Mouse (Mus musculus) C2C12 (cell line): ENCODE data around the gene Ccdc153.

Experiments used
- CTCF ChIP-seq: IDR thresholded peaks from one replicate; pipeline ENCODE4 v1.5.1; 2011; ENCODE audit not compliant: control insufficient read depth, insufficient read depth, insufficient read length
- FOSL1 ChIP-seq: IDR thresholded peaks from one replicate; pipeline ENCODE4 v1.8.0; 2011; ENCODE audit warnings: mild to moderate bottlenecking, low read length; ENCODE audit not compliant: poor library complexity, insufficient read depth, severe bottlenecking
- MAX ChIP-seq: IDR thresholded peaks from one replicate; pipeline ENCODE4 v1.6.1; 2011; ENCODE audit warnings: mild to moderate bottlenecking, control low read depth
- MYOD1 ChIP-seq: IDR thresholded peaks from one replicate; pipeline ENCODE4 v1.6.1; 2011; ENCODE audit warnings: low read depth; ENCODE audit not compliant: control insufficient read depth, insufficient read length
- MYOG ChIP-seq: IDR thresholded peaks from one replicate; pipeline ENCODE4 v1.6.1; 2011; ENCODE audit not compliant: control insufficient read depth, insufficient read length; ENCODE audit errors: extremely low read depth
- USF1 ChIP-seq: IDR thresholded peaks from one replicate; pipeline ENCODE4 v1.6.1; 2011; ENCODE audit warnings: low read depth, mild to moderate bottlenecking, control low read depth, moderate library complexity

DNA sequence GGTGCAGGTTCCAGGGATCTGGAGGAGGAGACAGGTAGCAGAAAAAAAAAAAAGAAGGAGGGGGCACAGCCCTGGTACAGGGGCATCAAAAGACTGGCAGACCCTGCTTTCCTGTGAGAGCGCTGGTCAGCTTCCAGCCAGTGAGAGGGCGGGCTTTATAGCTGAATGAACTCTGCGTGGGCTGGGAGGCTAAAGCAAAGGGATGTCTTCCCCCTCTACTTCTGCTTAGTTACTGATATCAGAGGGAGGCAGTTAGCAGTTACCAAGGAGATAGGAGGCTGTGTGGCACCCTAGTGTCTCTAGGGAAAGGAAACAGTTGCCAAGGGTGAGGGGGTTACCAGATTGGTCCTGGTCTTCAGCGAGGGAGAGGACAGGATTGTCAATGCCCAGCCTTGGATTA is 10.0 kb downstream of the Ccdc153 start:
- TF ChIP-seq MAX = no peak
- TF ChIP-seq CTCF = no peak
- TF ChIP-seq MYOD1 = no peak
- TF ChIP-seq USF1 = no peak
- TF ChIP-seq MYOG = no peak
- TF ChIP-seq FOSL1 = no peak
